Mouse (Mus musculus): ENCODE data around the gene Pdzd2.

Pdzd2 gene

DNA sequence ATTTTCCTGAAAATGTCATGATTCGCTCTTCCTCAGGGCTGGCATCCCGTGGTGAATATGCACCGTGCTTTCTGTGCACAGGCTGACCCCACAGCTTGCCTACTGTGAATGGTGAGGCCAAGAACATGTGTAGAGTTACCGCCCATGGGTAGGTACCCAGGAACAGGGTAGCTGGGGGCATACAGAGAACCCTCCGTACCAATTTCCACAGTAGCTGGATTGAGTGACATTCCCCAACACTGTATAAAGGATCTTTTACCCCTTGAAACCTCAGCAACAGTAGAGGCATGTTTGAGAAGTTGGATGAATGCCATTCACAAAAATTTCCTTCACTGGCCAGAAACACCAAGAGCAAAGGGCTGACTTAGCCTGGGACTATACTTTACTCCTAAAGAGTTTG lies 271.1 kb downstream of the Pdzd2 start:
- no peak for DNase-seq

DNA sequence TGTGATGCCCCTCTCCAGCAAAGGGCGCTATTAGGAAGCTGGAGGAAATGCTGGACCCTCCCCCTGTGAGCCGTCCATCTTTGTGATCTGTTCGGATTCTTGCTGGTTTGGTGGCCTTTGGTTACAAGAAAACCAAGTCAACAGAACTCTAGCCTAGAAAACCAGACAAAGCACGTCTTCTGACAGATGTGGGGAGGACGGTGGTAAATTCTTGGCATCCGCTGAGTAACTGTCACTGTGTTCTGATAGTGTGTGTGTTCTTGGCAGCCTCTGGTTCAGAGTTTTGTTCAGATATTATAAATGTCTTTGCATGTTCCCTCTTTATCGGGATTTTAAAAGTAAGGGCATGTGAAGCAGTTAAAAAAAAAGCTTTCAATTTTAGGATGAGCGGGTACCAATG lies 274.0 kb downstream of the Pdzd2 start:
- no peak for DNase-seq

GRCm38 (mm10) chr15:12456808-12457207 lies 282.9 kb downstream of the Pdzd2 start:
- no peak for DNase-seq

GRCm38 (mm10) chr15:12453343-12453742 lies 286.4 kb downstream of the Pdzd2 start:
- no peak for DNase-seq

GRCm38 (mm10) chr15:12452141-12452995 lies 287.4 kb downstream of the Pdzd2 start:
- peak; percentile 24 for DNase-seq

- DNase-seq: no peak
These were observed 288.3 kb downstream of the Pdzd2 start for GRCm38 (mm10) chr15:12451448-12451847.

GRCm38 (mm10) chr15:12450790-12451189 lies 288.9 kb downstream of the Pdzd2 start:
- DNase-seq: no peak

GRCm38 (mm10) chr15:12449321-12449720 lies 290.4 kb downstream of the Pdzd2 start:
- DNase-seq: no peak

GRCm38 (mm10) chr15:12447021-12447434 lies 292.7 kb downstream of the Pdzd2 start:
- DNase-seq: no peak

DNA sequence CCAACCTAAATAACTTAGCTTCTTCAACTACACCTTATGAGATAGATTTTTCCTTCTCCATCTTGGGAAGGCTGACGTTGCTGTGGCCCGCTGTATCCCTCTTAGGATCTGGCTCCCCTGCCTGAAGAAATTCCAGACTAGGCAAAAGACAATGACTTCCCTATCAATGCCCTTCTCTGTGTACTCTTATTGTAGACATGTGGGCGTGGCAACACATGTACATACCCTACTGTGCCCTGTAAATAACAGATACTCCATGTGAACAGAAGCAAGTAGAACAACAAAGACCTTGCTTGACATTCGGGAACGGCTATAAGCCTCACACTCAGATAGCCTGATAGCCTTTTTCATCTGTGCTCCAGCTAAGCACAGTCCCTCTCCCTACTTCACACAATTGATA lies 295.2 kb downstream of the Pdzd2 start:
- DNase-seq: no peak

DNA sequence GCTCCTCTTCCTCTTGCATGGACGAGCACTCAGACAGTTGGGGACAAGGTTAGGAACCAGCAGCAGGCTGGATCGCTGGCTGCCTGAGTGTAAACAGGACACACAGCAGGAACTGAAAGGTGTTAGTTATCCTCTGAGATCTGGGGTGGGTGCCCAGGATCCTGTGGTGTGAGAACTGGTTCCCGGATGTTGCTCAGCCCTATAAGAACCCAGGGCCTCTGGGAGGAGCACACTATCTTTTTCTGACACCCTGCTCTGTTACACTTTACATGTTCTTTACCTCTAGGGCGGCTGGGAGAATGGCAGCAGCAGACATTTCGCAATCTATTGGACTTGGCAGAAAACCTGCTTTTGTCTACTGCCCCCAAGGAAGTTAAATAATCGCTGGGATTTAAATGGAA lies 300.4 kb downstream of the Pdzd2 start:
- peak; percentile 25 for DNase-seq

DNA sequence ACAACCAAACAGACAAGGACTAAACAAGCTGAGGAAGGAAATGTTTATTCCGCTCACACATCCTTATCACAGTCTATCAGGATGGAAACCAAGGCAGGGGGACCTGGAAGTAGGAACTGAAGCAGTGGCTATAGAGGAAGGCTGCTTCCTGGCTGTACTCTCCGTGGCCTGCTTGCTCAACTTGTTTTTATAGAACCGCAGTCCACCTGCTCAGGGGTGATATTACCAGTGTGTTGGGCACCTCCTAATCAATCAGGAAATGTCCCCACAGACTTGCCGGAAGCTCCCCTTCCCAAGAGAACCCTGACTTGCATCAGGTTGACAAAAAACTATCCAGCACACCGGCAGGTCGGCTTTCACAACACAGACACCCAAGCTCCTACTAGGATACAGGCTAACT lies 301.0 kb downstream of the Pdzd2 start:
- DNase-seq: no peak

DNA sequence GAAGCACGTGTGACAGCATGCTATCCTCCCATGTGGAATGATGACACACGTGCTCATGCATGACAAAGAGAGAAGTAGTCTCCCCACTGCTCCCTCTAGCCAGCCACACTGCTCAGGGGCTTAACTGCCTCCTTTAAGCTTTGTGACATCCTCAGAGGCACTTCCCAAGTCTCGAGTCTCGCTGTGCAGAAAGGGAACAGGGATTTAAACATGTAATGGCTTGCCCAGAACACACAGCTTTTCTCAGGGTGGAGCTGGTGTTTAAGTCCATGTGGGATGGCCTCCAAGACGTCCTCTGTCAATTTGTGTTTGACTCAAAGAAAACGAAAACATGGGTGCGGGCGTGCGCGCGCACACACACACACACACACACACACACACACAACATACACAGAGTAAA lies 301.6 kb downstream of the Pdzd2 start:
- peak; percentile 47 for DNase-seq

GRCm38 (mm10) chr15:12435910-12436309 lies 303.8 kb downstream of the Pdzd2 start:
- no peak for DNase-seq

DNA sequence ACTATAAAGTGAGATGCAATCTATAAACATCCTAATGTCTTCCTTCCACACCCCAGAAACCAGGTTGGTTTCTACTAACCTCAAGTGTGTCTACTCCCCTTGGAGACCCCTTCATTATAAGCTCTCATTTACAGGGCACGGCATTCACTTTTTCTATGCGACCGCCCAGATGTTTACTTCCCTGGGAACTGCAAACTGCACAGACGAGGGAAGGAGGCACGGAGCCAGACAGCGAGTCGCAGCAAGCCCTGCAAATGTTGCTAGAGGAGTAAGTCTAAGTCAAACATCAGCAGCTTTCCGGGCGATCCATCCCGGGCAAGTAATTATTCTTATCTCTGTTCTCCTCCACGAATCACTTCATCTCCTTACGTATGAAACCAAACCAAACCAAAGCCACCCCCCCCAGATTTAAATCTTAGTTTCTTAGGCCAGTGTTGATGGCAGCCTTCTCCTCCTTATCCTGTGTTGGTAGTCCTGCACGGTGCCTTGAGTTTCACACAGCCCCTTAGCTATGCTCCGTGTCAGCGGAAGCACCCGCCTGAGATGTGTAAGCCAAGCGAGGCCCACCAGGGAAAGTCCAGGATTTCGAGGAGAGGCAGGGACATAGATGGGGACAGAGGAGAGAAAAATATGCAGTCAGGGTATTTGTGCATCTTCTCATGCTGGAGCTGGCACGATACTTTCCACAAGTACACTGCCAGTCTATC lies 305.7 kb downstream of the Pdzd2 start:
- DNase-seq: no peak

DNA sequence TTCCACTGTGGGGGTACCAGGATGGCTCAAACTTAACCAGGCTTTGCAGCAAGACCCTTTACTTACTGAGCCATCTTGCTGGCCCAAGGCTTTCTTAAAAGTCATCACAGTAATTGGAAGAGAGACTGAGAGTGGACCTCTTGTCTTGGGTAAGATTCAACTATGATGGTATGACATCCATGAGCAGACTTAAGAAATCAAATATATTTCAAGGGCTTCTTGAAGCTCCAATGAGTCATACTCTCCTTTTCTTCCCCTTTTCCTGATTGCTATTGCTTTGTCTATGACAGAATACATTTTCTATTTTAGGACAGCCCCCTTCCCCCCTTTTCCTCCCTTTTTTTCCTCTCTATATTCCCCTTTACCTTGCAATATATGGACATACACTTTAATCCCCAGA lies 306.8 kb downstream of the Pdzd2 start:
- DNase-seq: no peak

- no peak for DNase-seq
These were observed 307.4 kb downstream of the Pdzd2 start for GRCm38 (mm10) chr15:12432320-12432719.

GRCm38 (mm10) chr15:12431684-12432083 lies 308.0 kb downstream of the Pdzd2 start:
- no peak for DNase-seq

DNA sequence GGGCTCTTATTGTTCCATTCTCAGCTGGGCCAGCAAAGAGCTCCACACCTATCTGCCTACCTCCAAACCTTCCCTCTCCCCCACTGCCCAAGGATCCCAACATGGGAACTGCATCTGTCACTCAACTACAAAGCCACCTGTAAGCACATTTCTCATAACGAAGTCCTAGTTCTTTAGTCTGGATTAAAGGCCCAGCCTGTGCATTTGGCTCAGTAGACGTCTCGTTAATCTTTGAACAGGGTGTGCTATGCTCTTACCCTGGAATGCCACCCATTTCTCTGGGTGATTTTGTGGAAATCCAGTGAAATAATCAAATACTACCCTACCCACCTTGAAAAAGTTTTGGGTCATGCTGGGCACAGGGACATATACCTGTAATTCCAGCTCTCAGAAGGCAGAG lies 308.5 kb downstream of the Pdzd2 start:
- no peak for DNase-seq

- DNase-seq: no peak
These were observed 309.1 kb downstream of the Pdzd2 start for GRCm38 (mm10) chr15:12430670-12431069.

GRCm38 (mm10) chr15:12429572-12430431 lies 309.9 kb downstream of the Pdzd2 start:
- DNase-seq: no peak

DNA sequence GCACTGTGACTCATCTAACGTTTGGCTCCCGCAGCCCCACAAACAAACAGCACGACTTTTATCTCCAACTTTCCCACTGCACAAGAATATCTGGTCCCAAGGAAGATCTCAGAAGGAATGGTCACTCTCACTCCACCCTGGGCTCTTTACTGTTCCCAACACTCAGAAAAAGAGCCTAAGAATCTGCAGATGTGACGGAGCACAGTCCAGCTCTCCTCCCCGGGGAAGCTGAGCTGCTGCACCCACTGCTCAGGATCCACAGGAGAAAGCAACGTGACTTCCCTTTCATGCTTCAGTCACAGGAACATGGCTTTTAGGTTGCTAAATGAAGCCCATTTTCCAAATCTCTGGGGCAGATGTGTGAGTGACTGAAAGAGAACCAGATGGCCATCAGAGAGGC lies 311.9 kb downstream of the Pdzd2 start:
- DNase-seq: no peak

DNA sequence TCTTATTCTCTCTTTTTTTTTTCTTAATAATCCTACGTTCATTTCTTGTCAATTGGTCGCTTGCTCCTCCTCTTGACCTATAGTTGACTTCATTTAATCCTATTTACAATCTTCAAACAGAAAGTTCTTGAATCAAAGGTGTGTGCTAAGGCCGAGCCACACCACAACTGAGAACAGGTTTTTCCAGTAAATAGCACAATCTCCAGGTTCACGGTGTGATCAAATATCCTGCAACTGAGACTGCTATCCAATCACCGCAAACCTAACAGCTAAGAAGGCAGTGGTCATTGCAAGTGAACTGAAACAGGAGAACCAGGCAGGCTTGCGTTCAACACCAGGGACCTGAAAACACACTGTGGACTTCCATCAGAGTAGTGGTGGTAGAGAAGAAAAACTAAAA lies 313.4 kb downstream of the Pdzd2 start:
- no peak for DNase-seq
